Mouse (Mus musculus): ENCODE results near the gene Rspry1.

Gene Rspry1

GRCm38 (mm10) chr8:94694701-94695100 lies 93.0 kb downstream of the Rspry1 start:
- no peak for DNase-seq

- DNase-seq = peak; percentile 37 to 54
These were observed 93.7 kb downstream of the Rspry1 start for GRCm38 (mm10) chr8:94695341-94695993.

DNA sequence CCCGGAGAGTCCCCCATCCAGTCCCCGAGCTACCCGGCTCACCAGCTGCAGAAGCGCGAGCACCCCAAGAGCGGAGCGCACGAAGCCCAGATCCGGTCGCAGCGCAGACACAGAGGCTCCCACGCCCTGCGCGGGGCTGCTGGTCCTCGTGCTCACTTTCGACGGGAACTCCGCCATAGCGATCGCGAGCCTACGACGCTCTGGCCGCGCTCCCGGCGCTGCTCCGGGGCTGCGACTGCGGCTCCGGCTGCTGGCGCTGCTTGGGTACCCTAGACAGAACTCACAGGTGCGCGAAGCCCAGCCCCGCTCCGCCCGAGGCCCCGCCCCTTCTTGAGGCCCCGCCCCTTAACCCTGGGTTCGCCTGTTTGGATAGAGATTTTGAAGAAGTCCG lies 94.3 kb downstream of the Rspry1 start, which contains the start of gene Pllp:
Pllp (minus strand) TSS at position 285 of the 391 bp plus-strand sequence.
- DNase-seq = peak; percentile 69 to 78

DNA sequence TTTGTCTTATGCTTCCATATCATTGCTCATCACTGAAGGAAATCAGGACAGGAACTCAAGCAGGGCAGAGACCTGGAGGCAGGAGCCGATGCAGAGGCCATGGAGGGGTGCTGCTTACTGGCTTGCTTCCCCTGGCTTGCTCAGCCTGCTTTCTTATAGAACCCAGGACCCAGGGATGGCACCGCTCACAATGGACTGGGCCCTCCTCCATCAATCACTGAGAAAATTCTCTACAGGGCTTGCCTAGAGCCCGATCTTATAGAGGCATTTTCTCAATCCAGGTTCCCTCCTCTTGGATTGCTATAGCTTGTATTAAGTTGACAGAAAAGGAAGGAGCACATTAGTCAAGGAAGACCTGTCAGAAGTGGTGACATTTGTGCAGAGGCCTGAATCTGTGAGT lies 94.8 kb downstream of the Rspry1 start:
- no peak for DNase-seq

DNA sequence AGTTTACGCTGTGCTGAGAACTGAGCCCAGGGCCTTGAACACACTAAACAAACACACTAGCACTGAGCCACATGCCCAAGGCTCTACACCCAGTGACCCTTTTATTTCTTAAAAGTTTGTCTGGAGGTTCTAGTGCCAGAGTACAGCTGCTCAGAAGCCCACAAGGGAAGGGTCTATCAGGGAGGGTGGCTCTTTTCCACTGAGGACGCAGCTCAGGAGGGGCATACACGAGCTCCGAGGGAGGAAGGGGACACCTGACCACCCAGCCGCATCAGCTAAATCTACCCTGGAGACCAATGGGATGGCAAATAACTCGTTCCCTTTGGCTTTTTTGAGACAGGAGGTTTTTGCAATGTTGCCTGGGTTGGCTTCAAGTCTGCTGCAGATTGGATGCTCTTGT lies 96.2 kb downstream of the Rspry1 start:
- DNase-seq = no peak

GRCm38 (mm10) chr8:94699366-94699765 lies 97.6 kb downstream of the Rspry1 start:
- DNase-seq = no peak

DNA sequence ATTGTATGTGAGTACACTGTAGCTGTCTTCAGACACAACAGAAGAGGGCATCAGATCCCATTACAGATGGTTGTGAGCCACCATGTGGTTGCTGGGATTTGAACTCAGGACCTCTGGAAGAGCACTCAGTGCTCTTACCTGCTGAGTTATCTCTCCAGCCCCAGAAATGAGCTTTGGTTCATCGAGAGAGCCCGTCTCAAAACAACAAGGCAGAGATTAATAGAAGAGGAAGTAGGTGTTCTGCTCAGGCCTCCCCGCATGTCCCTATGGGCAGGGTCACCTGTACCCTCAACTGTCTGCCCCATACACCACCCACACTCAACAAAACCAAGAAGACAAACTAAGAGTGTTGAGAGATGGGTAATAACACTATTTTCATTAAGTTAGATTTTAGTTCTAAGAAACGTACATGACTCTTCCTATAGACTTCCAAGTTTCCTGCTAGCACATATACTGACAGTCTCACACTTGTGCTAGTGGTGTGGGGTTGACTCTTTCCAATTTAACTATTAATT lies 98.7 kb downstream of the Rspry1 start:
- DNase-seq = no peak

DNA sequence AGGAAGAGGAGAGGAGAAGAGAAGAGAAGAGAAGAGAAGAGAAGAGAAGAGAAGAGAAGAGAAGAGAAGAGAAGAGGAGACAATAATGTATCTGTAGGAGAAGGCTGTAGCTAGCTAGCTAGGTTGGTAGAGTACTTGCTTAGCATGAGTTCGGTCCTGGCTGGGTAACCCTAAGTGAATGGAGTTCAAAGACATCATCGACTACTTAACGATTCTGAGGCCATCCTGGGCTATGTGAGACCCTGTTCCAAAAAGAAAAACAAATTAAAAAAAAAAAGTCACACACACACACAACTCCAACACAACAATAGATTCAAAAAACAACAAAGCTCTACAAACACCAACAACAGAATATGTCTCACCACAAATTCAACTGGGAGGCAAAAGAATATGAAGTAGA lies 100.4 kb downstream of the Rspry1 start:
- no peak for DNase-seq

GRCm38 (mm10) chr8:94702844-94703813 lies 101.4 kb downstream of the Rspry1 start:
- peak; percentile 87 to 91 for DNase-seq

DNA sequence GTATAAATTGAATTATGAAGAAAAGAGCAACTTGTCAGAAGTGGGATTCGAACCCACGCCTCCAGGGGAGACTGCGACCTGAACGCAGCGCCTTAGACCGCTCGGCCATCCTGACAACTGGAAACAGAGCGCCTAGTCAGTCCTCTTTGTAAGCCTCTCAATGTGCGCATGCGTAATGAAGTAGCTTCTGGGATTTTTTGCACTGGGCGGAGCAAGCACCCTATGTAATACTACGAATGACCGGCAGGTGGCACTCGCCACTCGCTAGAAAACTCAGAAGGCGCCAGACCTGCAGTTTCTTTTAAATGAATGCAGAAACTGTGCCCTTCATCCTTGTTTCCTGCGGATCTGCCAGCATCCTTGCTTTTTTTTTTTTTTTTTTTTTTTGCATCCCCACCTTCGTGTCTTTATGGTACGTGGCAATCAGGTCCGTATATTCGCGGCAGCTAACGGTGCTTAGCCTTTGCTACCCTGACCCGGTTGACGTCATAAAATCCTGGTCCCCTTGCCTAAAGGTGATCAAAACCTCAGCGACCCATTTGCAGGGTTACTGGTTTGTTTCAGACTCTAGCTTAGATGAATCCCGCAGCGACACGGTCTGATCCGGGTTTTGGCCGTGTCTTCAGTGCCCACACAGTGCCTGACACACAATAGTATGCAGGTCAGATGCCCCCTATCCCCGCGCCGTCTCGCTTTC lies 102.4 kb downstream of the Rspry1 start:
- peak; percentile 96 to 97 for DNase-seq

- DNase-seq = no peak
These were observed 102.9 kb downstream of the Rspry1 start for GRCm38 (mm10) chr8:94704669-94704984.

DNA sequence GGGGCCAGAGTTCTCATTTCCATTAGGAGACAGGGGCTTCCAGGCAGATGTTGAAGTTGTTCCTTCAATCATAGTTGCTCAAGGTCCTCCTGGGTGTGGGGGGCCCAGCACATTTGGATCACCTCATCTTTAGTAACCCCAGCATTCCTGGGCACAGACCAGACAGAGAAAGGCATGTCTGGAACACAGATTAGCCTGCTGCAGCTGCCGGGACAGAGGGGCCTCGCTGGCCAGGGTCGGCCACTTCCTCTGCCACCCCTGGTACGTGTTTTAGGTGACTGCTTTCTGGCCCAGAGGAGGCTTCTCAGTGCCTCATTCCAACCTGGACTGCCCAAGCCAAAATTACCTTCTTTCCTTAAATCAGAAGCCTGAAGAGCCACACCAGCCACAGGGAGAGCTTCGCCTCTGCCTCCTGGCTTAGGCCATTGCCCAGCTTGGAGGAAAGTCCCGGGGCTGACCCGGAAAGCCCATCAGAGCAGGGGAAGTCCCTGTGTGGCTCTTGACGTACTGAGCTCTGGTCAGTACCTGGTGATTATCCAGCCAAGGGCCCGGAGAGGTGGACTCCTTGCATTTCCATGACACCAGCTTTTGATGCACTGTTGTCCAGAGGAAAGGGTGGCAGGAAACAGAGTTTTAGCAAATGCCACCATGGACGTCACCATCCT lies 104.0 kb downstream of the Rspry1 start:
- no peak for DNase-seq

DNA sequence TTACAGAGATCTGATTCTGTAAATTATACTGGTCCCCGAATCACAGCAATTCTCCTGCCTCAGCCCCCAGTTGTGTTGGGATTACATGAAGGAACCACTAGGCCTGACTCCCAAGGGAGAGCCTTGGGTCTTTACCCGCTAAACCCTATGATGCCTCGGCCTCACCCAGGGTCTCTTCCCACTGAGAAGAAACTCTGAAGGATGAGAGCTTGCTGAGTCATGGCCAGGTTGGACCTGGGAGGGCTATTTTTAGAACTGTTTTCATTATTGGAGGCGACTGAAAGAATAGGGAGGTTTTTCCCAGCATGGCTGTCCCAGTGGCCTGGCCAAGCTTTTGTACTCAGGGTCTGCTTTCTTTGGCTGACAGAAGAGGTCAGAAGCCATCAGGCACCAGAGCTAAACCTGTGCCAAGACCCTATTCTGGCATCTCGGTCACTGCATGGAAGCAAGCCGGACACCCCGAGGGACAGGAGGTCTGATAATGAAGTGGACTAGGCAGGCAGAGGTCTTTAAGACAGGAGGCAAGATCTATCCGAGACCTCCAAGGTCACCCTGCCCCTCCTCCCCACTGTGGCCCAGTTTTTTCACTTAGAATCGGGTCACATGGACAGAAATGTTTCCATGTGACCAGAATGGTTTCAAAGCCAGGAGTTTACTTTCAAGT lies 105.1 kb downstream of the Rspry1 start:
- DNase-seq = no peak

All from kidney, postnatal 4 days (tissue).